Mouse (Mus musculus) ES-Bruce4 (cell line): ENCODE results near the gene Gm45713.

Experiments used
- CTCF ChIP-seq: IDR thresholded peaks from one replicate; pipeline ENCODE4 v1.8.1; 2011; ENCODE audit warnings: low read depth, low read length
- EP300 ChIP-seq: IDR thresholded peaks from 2 replicates; pipeline ENCODE4 v1.6.1; 2011; ENCODE audit warnings: low read depth, low read length; ENCODE audit not compliant: insufficient read depth
- POLR2A ChIP-seq: IDR thresholded peaks from one replicate; pipeline ENCODE4 v1.8.1; 2011; ENCODE audit warnings: low read length; ENCODE audit not compliant: insufficient read depth

- TF ChIP-seq POLR2A, result no peak
- TF ChIP-seq CTCF, result no peak
- TF ChIP-seq EP300, result no peak
Measured at GRCm38 (mm10) chr7:45151303-45151702, 15.3 kb upstream of the Gm45713 start.
